Mouse (Mus musculus) hindbrain, postnatal 0 days (tissue): ENCODE results near the gene Dffa. TPM values are rescaled to one million over a fixed set of nuclear protein-coding genes. Genes with fewer than 3 reads are reported as not detected.

ENCODE experiments used
- ATAC-seq: fragments of 200-750 bp; cut with Nextera tagmentation; 2 replicates; pipeline ENCODE4 v1.8.0; 2017; ENCODE audit warnings: mild to moderate bottlenecking, moderate TSS enrichment, moderate library complexity
- DNase-seq: peaks from one replicate; pipeline ENCODE4 v3.0.0-alpha.2; 2015; ENCODE audit warnings: low spot score
- H3K27ac ChIP-seq: fragments of 300-500 bp; sonication (generic); 2 replicates; pipeline ENCODE4 v1.5.1; 2014; ENCODE audit warnings: mild to moderate bottlenecking
- H3K27me3 ChIP-seq: fragments of 300-500 bp; sonication (generic); 2 replicates; pipeline ENCODE4 v1.6.1; 2014; ENCODE audit warnings: low read length, mixed read lengths; ENCODE audit not compliant: insufficient read depth
- H3K36me3 ChIP-seq: fragments of 300-500 bp; sonication (generic); 2 replicates; pipeline ENCODE4 v1.6.1; 2014; ENCODE audit warnings: low read length, mixed read lengths; ENCODE audit not compliant: insufficient read depth
- H3K4me1 ChIP-seq: fragments of 300-500 bp; sonication (generic); 2 replicates; pipeline ENCODE4 v1.6.1; 2014; ENCODE audit warnings: antibody characterized with exemption, low read length, mixed read lengths; ENCODE audit not compliant: insufficient read depth
- H3K4me2 ChIP-seq: fragments of 300-500 bp; sonication (generic); 2 replicates; pipeline ENCODE4 v1.6.1; 2014; ENCODE audit warnings: low read depth, mild to moderate bottlenecking, low read length, moderate library complexity, mixed read lengths
- H3K4me3 ChIP-seq: fragments of 300-500 bp; sonication (generic); 2 replicates; pipeline ENCODE4 v1.5.1; 2014; ENCODE audit warnings: low read length
- H3K9ac ChIP-seq: fragments of 300-500 bp; sonication (generic); replicated peaks from 2 replicates; pipeline ENCODE4 v1.6.1; 2014; ENCODE audit warnings: mild to moderate bottlenecking, low read length, moderate library complexity, mixed read lengths
- H3K9me3 ChIP-seq: fragments of 300-500 bp; sonication (generic); 2 replicates; pipeline ENCODE4 v1.6.1; 2016; ENCODE audit warnings: low read length, mixed read lengths
- CTCF ChIP-seq: IDR thresholded peaks from 2 replicates; pipeline ENCODE4 v1.5.1; 2016; ENCODE audit warnings: antibody characterized with exemption, control low read depth, low read depth
- WGBS: fragments of 180-500 bp; shearing (Covaris S2); extraction: QIAGEN DNeasy Blood & Tissue Kit; methylation state at CpG from one replicate; pipeline ENCODE4 v1.1.7; 2014; 5-methylcytosine and 5-hydroxymethylcytosine counted together
- polyA plus RNA-seq: library from polyadenylated mRNA; unstranded; fragments of >200 nt; fragmentation: Nextera tagmentation; extraction: Ambion mirVana; gene quantifications from 2 replicates; pipeline ENCODE4 v1.2.1, GENCODE M21; 2015
- total RNA-seq: library from RNA; depleted of rRNA; stranded (reverse); fragments of >200 nt; gene quantifications from 2 replicates; pipeline ENCODE4 v1.2.3, GENCODE M21; 2014

Dffa gene
- total and polyA plus RNA-seq, 2 experiments from 2014 or later, result 16.6 to 22.9 TPM

DNA sequence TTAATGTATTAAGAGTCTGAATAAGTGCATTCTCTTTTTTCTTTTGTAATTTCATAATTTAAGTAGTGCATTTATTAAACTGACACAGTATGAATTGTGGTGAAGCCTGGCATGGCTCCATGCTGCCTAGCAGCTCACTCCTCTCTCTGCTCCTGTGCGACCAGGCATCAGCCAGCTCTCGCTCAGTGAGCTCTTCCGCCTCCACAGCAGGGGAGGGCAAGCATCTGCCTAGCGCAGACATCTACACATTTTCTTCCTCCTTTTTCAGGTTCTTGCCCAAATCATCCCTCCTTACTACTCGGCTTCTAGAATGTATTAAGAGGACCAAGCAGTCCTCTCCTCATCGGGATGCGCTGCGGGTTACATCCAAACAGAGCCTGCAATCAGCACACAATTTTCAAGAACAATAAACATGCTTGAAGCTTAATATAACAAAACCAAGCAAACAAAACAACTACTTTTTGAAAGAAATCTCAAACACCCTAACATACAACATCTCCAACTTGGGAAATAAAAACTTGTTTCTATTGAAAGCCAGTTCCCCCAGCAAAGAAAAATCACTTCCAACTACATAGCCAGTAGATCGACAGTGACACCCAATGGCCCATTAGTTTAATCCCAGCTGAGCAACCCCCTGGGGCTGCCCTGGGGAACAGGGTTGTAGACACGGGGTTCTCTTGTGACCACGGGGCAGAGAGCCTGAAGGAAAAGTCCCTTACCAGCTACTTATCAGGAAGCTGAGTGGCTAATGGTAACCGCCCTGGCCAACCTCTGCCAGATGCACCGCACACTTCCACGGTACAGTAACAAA lies 43.1 kb upstream of the Dffa start:
- Histone ChIP-seq H3K4me3 (no peak overlapping the region), H3K9me3 (no peaks in the 10 kb centered on the region), H3K36me3 (no peaks in the 10 kb centered on the region), H3K4me1 (peaks cover 12% of the 10 kb centered on the region), H3K9ac (no peak overlapping the region), H3K4me2 (no peak overlapping the region), H3K27ac (no peak overlapping the region), H3K27me3 (no peaks in the 10 kb centered on the region)
- 37% methylated on average over 14 of the region's 14 CpGs for WGBS
- peak; percentile 58 for DNase-seq
- peak; percentile 48 for TF ChIP-seq CTCF
- ATAC-seq, result no peak

- TF ChIP-seq CTCF, result no peak
- Histone ChIP-seq H3K4me2 (no peak overlapping the region), H3K4me3 (no peak overlapping the region), H3K27ac (no peak overlapping the region), H3K36me3 (no peaks in the 10 kb centered on the region), H3K27me3 (no peaks in the 10 kb centered on the region), H3K9ac (no peak overlapping the region), H3K9me3 (no peaks in the 10 kb centered on the region), H3K4me1 (peaks cover 12% of the 10 kb centered on the region)
- ATAC-seq (no peak), DNase-seq (no peak)
- 59% methylated on average over 13 of the region's 13 CpGs for whole genome bisulfite sequencing
Measured at GRCm38 (mm10) chr4:149061432-149061718, 42.6 kb upstream of the Dffa start.

GRCm38 (mm10) chr4:149062406-149063318 lies 41.3 kb upstream of the Dffa start:
- no peak overlapping the region for H3K4me2 ChIP-seq
- no peaks in the 10 kb centered on the region for H3K9me3 ChIP-seq
- H3K4me1 ChIP-seq, result peaks cover 12% of the 10 kb centered on the region
- H3K36me3 ChIP-seq, result no peaks in the 10 kb centered on the region
- DNase-seq, result no peak
- no peak overlapping the region for H3K9ac ChIP-seq
- H3K27me3 ChIP-seq, result no peaks in the 10 kb centered on the region
- H3K27ac ChIP-seq, result no peak overlapping the region
- no peak for TF ChIP-seq CTCF
- 66% methylated on average over 21 of the region's 21 CpGs for WGBS
- no peak overlapping the region for H3K4me3 ChIP-seq
- ATAC-seq, result no peak

DNA sequence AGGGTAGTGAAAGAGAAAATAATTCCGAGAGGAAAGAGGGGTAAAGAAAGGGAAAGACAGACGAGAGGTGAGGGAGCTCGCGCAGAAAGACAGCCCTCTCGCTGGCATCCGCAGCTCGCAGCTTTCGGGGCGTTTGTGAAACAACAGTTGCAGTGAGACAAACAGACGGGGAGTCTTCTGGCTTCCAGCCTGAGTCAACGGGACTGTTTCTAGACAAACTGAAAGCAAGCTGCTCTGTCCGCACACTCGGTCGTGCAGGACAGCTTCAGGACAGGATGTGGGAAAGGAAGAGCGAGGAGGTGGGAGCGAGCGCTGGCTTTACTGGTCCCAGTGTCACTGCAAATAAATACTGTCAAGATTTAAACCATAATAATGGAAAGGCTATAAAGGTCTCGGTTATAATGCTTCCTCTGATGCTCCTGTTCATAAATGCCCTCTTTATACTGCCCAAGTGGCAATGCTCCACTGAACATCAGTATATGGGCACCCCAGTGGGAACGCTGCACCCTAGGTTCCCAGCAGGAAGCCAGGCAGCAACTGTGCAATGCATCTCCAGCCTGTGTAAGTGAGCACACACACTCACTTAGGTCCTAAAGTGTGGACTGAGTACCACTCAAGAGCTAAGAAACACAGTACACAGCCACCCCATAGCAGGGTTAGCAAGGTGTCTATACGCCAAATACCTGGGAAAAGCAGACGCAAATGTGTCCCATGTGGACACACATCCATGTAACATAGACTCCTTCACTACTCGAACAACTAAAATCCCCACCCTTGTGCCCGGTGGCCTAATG lies 39.7 kb upstream of the Dffa start:
- Histone ChIP-seq H3K27me3 (no peaks in the 10 kb centered on the region), H3K4me3 (no peak overlapping the region), H3K27ac (no peak overlapping the region), H3K9me3 (no peaks in the 10 kb centered on the region), H3K4me1 (peaks cover 8% of the 10 kb centered on the region; the same call in 1 of the 2 replicates), H3K4me2 (no peak overlapping the region), H3K36me3 (no peaks in the 10 kb centered on the region), H3K9ac (no peak overlapping the region)
- no peak for TF ChIP-seq CTCF
- DNase-seq, result no peak
- no peak for ATAC-seq
- 79% methylated on average over 23 of the region's 23 CpGs for WGBS

GRCm38 (mm10) chr4:149066672-149067551 lies 37.0 kb upstream of the Dffa start:
- Histone ChIP-seq H3K4me2 (no peak overlapping the region), H3K36me3 (no peaks in the 10 kb centered on the region), H3K4me3 (no peak overlapping the region), H3K9ac (no peak overlapping the region), H3K27me3 (no peaks in the 10 kb centered on the region), H3K27ac (no peak overlapping the region), H3K4me1 (no peaks in the 10 kb centered on the region), H3K9me3 (no peaks in the 10 kb centered on the region)
- peak; percentile 74 for TF ChIP-seq CTCF
- 77% methylated on average over 22 of the region's 22 CpGs for WGBS
- DNase-seq, result peak; percentile 64
- peak; percentile 80 for ATAC-seq

- Histone ChIP-seq H3K4me2 (no peak overlapping the region), H3K27ac (no peak overlapping the region)
- 84% methylated on average over 13 of the region's 13 CpGs for WGBS
Measured at GRCm38 (mm10) chr4:149075073-149075472, 28.9 kb upstream of the Dffa start.

More at GRCm38 (mm10) chr4:149075073-149075472, 28.9 kb upstream of the Dffa start:
- no peak for TF ChIP-seq CTCF
- Histone ChIP-seq H3K9me3 (no peaks in the 10 kb centered on the region), H3K4me3 (no peak overlapping the region), H3K4me1 (no peaks in the 10 kb centered on the region), H3K27me3 (no peaks in the 10 kb centered on the region), H3K9ac (no peak overlapping the region), H3K36me3 (peaks cover 7% of the 10 kb centered on the region; the same call in 1 of the 2 replicates)
- ATAC-seq (no peak), DNase-seq (no peak)
